Mouse (Mus musculus) mouse trophoblast stem cell (cell line): Measurements from ENCODE around the gene Car10.

Experiments used
- in situ Hi-C, 2 experiments: fragments of 300-500 bp; cut with MseI, MboI; formaldehyde crosslinking; loops; 2 replicates in 1 of 2; 3 replicates in 1 of 2; pipeline ENCODE4 v1.15.1; 2025

Car10 gene

DNA sequence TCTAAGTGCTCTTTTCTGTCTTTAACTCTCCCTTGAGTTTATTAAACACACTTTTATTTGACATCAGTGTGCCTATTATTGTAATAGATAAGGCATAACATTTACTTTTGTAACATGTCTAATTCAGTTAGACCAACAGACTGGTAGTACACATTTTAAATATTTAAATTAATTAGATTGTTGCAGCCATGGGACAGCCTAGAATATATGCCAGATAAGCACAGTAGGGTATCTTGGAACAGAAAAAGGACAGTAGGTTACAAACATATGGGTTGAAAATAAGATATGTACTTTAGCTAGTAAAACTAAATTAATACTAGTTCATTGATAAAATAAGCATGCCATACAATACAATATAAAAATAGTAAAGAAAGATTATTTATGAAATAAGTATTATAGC lies 74.6 kb downstream of the Car10 start:
- in situ Hi-C loops: no loop called here

- in situ Hi-C loops: no loop called here
Observed at GRCm38 (mm10) chr11:93173533-93174308, 75.9 kb downstream of the Car10 start.

DNA sequence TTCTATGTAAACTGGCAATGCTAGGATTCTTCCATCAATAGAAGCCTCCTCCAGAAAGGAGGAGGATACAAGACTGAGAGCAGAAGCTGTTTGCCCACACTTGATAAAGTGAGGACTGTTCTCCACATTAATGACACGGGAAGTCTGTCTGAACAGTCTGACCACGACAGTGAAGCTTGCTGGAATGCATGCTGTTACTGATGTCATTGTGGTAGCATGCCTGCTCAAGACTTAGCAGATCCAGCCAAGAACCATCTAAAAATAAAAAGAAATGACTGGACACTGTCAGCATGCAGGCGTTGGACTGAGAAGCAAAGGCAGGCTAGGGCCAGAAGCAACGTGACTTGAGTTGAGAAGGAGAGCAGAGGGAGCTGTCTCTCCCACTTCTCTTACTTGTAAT lies 87.6 kb downstream of the Car10 start:
- in situ Hi-C loops: no loop called here

- in situ Hi-C loops: no loop called here
Observed at GRCm38 (mm10) chr11:93186163-93186562, 88.3 kb downstream of the Car10 start.

- in situ Hi-C loops: no loop called here
Observed at GRCm38 (mm10) chr11:93188621-93189020, 90.8 kb downstream of the Car10 start.

GRCm38 (mm10) chr11:93200046-93200445 lies 102.2 kb downstream of the Car10 start:
- in situ Hi-C loops: no loop called here

- in situ Hi-C loops: no loop called here
Observed at GRCm38 (mm10) chr11:93217457-93217856, 119.6 kb downstream of the Car10 start.

DNA sequence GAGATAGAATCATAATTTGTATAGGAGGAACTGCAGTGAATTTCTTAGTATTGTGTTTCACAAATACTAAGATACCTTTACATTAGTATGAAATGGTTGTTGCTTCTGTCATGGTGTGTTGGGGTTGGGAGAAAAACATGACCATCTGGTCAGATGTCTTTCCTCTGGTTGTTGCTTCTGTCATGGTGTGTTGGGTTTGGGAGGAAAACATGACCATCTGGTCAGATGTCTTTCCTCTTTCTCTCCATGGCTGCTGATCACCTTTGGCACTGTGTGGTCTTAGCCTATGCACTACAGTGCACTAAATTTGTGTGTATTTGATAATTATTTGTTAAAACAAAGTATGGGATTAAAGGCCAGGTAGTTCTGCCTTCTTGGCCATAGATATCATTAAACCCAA lies 132.2 kb downstream of the Car10 start:
- in situ Hi-C loops: no loop called here

GRCm38 (mm10) chr11:93249771-93250265 lies 152.0 kb downstream of the Car10 start:
- in situ Hi-C loops: no loop called here

- in situ Hi-C loops: no loop called here
Observed at GRCm38 (mm10) chr11:93251766-93252165, 153.9 kb downstream of the Car10 start.

DNA sequence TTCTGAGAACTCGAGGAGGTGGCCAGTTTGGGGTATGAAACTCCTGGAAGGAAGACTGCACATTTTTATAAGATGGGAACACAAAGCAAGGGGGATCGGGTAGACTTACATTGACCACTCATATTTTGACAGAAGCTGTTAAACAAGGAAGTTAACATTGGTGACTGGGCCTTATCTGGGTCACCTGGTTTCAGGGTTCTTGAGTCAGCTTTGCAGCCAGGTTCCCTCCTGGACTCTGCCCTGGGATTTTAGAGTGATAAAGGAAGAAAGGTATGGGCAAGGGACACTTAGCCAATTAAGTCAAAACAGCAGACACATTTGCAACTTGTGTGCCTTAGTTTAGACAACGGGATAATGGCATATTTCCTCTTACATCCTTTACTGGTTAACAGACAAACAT lies 166.2 kb downstream of the Car10 start:
- in situ Hi-C loops: no loop called here

DNA sequence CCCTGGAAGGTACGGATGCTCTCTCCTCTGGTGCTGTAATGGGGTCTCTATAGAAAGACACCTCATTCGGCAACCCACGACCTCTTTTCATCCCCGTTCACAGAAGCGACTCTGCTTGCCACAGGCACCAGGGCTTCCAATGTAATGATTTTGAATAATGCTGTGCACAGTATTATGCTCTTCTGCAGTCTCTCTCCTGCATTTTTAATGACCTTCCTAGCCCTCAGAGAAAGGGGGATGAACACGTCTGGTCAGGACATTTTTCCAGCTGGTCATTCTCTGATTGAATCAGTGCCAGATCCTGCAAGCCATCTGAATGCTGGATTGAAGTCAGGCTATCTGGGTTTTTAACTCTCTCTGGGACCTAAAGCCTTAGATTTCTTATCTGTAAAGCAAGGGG lies 174.2 kb downstream of the Car10 start:
- in situ Hi-C loops: no loop called here

- in situ Hi-C loops: no loop called here
Observed at GRCm38 (mm10) chr11:93273906-93274305, 176.1 kb downstream of the Car10 start.

DNA sequence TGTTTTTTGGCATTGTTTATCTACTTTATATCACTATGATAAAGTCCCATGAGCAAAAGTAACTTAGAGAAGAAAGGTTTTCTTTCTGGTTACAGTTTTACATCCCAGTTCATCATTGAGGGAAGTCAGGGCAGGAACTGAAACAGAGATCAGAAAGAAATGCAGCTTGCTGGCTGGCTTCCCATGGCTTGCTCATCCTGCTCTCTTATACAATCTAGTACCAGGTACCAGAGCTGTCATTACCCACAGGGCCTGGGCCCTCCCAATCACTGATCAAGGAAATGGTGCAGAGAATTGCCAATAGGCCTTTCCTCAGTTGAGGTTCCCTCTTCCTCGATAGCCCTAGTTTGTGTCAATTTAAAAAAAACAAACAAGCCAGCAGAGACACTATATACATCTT lies 195.8 kb downstream of the Car10 start:
- in situ Hi-C loops: no loop called here

- in situ Hi-C loops: no loop called here
Observed at GRCm38 (mm10) chr11:93309981-93310380, 212.2 kb downstream of the Car10 start.

DNA sequence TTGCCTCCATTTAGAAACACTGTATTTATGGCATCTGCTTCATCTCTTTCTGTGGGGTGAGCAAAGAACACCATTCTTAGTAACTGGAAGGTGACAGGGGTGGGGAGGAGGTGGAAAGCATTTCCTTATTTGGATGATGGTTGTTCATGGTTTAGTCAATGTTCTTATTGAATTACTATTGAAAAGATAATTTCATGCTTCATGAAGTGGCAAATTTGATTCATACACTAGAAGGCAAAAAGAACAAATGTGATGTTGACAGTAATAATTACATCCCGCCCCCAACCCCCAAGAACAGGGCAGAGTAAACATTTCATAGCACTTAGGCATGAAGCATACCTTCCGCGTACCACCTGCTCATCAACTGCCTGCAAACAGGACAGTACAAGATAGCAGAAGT lies 239.9 kb downstream of the Car10 start:
- in situ Hi-C loops: no loop called here

DNA sequence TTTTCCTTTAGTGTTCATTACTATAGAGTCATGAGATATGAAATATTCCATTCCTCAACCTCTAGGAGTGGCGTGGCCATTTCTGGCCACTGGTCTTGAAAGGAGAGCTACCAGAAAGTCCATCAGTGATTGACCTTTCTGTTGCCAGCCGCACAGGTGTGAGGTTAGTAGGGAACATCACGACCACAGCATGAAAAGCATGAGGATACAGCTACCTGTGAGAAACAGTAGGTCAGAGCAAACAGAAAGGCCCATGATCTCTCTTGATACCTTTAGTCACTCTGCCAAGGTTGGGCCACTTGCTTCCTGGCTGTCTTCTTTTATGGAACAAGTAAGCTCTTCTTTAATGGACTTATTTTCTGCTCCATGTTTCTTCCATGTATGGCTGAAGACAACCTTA lies 246.1 kb downstream of the Car10 start:
- in situ Hi-C loops: no loop called here

- in situ Hi-C loops: no loop called here
Observed at GRCm38 (mm10) chr11:93344869-93345268, 247.0 kb downstream of the Car10 start.

- in situ Hi-C loops: no loop called here
Observed at GRCm38 (mm10) chr11:93361576-93361975, 263.7 kb downstream of the Car10 start.

- in situ Hi-C loops: no loop called here
Observed at GRCm38 (mm10) chr11:93364171-93364570, 266.3 kb downstream of the Car10 start.

DNA sequence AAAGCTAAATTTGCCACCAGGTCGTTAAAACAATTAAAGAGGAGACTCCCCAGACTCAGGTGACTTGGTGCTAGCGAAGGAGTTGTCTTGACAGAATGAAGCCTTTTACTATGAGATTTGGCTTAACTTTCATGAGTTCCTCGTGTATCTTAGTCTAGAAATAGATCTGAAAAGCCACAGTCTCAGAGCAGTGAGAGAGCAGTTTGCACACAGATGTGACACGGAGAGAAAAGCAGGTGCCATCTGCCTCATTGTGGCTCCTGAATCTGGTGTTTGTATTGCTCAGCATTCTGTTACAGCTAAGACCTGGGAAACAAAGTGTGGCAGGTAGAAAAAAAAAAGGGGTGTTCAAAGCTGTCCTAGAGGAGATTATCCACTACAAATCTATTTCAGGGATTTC lies 269.4 kb downstream of the Car10 start:
- in situ Hi-C loops: no loop called here

GRCm38 (mm10) chr11:93367740-93368139 lies 269.9 kb downstream of the Car10 start:
- in situ Hi-C loops: no loop called here

GRCm38 (mm10) chr11:93373697-93374354 lies 276.0 kb downstream of the Car10 start:
- in situ Hi-C loops: no loop called here
